Mouse (Mus musculus) leukemia stem cell, adult 10-12 weeks (primary cell): ENCODE results near the gene BC035947. TPM values are rescaled to one million over a fixed set of nuclear protein-coding genes. Genes with fewer than 3 reads are reported as not detected.

Experiments used
- polyA plus RNA-seq: library from polyadenylated mRNA; stranded (reverse); fragments of >175 nt; gene quantifications from 2 replicates; pipeline ENCODE4 v1.2.3, GENCODE M21; 2012; ENCODE audit warnings: low replicate concordance

The BC035947 gene
- 0.06 TPM in 1 of 2 replicates, not detected in the other for polyA plus RNA-seq

DNA sequence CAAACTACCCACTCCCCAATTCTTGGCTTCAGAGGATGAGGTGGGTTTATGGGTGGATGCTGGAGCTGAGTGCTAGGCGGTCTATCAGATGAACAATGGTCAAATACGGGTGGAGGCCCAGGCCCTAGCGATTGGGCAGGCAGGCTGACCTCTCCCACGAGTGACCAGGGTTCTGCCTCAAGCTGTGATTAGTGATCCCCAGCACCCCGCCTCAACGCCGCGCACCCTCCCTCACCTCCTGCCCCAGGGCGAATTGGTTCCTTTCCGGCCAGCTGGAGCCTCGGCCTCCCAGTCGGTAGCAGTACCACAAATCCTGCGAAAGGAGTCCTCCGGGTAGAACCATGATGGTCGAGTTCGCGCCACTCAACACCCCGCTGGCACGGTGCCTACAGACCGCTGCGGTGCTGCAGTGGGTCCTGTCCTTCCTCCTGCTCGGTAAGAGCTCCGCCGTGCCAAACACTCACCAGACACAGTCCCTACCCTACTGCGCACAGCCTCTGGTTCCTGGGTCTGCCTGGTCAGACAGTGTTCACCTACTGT is at the start of gene BC035947:
Gene BC035947, minus strand, starts transcription at position 538 of the 540 bp plus-strand sequence.

GRCm38 (mm10) chr1:78510862-78511261 is 1.1 kb downstream of the BC035947 start, which contains the start of gene Mogat1:
TSS of gene Mogat1 (plus strand) at chr1:78510991.

DNA sequence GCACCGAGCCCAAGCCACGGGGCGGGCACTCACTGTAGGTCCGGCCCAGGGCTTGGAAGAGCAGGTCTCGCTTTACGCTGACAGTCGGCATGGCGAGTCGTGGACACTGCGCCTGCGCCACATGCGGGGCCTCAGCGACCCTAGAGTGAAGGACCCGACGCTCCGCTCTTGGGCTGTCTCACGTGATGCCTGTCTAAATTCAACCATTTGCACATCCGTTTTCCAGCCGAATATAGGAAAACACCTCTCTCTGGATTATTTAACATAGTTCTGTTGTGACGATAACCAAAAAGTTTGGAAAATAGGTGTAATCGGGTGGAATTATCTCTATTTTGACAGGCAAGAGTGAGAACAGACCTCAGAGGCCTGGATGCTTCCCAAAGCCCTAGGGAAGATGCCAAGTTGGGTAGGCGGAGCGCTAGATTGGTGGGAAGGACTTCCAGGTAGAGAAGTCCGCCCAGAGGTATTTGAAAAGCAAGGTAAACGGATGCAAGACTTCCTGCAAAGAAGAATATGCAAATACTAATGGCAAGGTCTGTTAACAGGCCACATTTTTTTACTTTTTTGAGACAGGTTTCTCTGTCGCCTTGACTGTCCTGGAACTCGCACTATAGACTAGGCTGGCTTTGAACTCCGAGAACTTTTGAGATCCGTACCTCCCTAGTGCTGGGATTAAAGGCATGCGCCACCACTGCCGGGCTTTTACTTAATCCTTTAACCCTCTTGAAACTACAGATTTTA is 23.0 kb downstream of the BC035947 start, which contains the start of gene Farsb:
Gene Farsb, minus strand, starts transcription at position 146 of the 741 bp plus-strand sequence.

Other genes with a start within 250 kb of the BC035947 start
- 0.06 and 0.11 TPM in 2 replicates for gene Sgpp2, start 201.8 kb downstream of the BC035947 start, polyA plus RNA-seq
- gene Farsb, start 23.3 kb downstream of the BC035947 start, polyA plus RNA-seq, result 2.1 and 10.1 TPM in 2 replicates
- gene Mogat1, start 1.2 kb downstream of the BC035947 start, polyA plus RNA-seq, result not detected in 2 replicates
- gene Acsl3, start 145.7 kb upstream of the BC035947 start, polyA plus RNA-seq, result 1.9 and 2.9 TPM in 2 replicates
- gene Utp14b, start 145.9 kb upstream of the BC035947 start, polyA plus RNA-seq, result 0.11 and 0.16 TPM in 2 replicates